Mouse (Mus musculus) heart, embryonic 11.5 days (tissue): ENCODE measurements around the gene Kcnc1. TPM values are rescaled to one million over a fixed set of nuclear protein-coding genes. Genes with fewer than 3 reads are reported as not detected.

Experiments used
- ATAC-seq: fragments of 200-750 bp; cut with Nextera tagmentation; replicated peaks from 2 replicates; pipeline ENCODE4 v1.8.0; 2017; ENCODE audit warnings: moderate library complexity; ENCODE audit not compliant: insufficient number of reproducible peaks, low FRiP score, low TSS enrichment
- H3K27ac ChIP-seq: fragments of 300-500 bp; sonication (generic); 2 replicates; pipeline ENCODE4 v1.5.1; 2014; ENCODE audit warnings: mild to moderate bottlenecking, low read depth, low read length
- H3K27me3 ChIP-seq: fragments of 300-500 bp; sonication (generic); 2 replicates; pipeline ENCODE4 v1.6.1; 2014; ENCODE audit warnings: mild to moderate bottlenecking, low read length, mixed read lengths; ENCODE audit not compliant: control insufficient read depth, insufficient read depth
- H3K36me3 ChIP-seq: fragments of 300-500 bp; sonication (generic); 2 replicates; pipeline ENCODE4 v1.6.1; 2014; ENCODE audit warnings: mild to moderate bottlenecking, low read length, moderate library complexity, mixed read lengths; ENCODE audit not compliant: control insufficient read depth, insufficient read depth
- H3K4me1 ChIP-seq: fragments of 300-500 bp; sonication (generic); 2 replicates; pipeline ENCODE4 v1.6.1; 2014; ENCODE audit warnings: low read length; ENCODE audit not compliant: control insufficient read depth, insufficient read depth
- H3K4me2 ChIP-seq: fragments of 300-500 bp; sonication (generic); 2 replicates; pipeline ENCODE4 v1.6.1; 2014; ENCODE audit warnings: mild to moderate bottlenecking, moderate library complexity
- H3K4me3 ChIP-seq: fragments of 300-500 bp; sonication (generic); 2 replicates; pipeline ENCODE4 v1.5.1; 2014; ENCODE audit warnings: low read depth, low read length
- H3K9ac ChIP-seq: fragments of 300-500 bp; sonication (generic); 2 replicates; pipeline ENCODE4 v1.6.1; 2014; ENCODE audit warnings: mild to moderate bottlenecking, low read depth, low read length, moderate library complexity
- H3K9me3 ChIP-seq: fragments of 300-500 bp; sonication (generic); replicated peaks from 2 replicates; pipeline ENCODE4 v1.6.1; 2016; ENCODE audit warnings: low read length; ENCODE audit not compliant: control insufficient read depth
- WGBS: fragments of 180-500 bp; shearing (Covaris S2); extraction: QIAGEN DNeasy Blood & Tissue Kit; methylation state at CpG from one replicate; pipeline ENCODE4 v1.1.7; 2014; ENCODE audit not compliant: insufficient replicate concordance; 5-methylcytosine and 5-hydroxymethylcytosine counted together
- polyA plus RNA-seq: library from polyadenylated mRNA; unstranded; fragments of >200 nt; fragmentation: Nextera tagmentation; extraction: Ambion mirVana; gene quantifications from 2 replicates; pipeline ENCODE4 v1.2.1, GENCODE M21; 2014

The Kcnc1 gene
- polyA plus RNA-seq, 1 experiment from 2014 or later: 0.21 TPM

DNA sequence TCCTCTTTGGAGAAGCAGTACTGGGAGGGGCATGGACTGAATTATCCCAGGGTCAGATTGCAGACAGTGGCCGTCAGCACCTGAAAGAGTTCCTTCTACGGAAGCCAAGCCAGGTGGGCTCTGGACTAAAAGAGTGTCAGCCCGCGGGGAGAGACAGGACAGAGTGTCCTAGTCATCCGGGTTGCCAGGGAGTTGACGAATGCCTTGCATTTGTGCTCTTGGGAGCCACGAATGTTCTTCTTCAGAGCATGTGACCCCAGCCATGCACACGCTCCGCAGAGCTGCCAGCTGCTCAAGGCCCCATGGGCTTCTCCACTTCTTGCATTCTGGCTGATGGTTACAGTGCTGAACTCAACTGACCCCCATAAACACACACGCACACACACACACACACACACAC, 86.8 kb downstream of the Kcnc1 start:
- no peak overlapping the region for H3K4me2 ChIP-seq
- no peak overlapping the region for H3K27ac ChIP-seq
- WGBS: 53% methylated on average over 10 of the region's 10 CpGs
- H3K4me1 ChIP-seq: peaks cover 12% of the 10 kb centered on the region
- H3K4me3 ChIP-seq: no peak overlapping the region
- no peaks in the 10 kb centered on the region for H3K27me3 ChIP-seq
- ATAC-seq: no peak
- no peak overlapping the region for H3K9ac ChIP-seq
- no peaks in the 10 kb centered on the region for H3K36me3 ChIP-seq
- no peaks in the 10 kb centered on the region for H3K9me3 ChIP-seq

DNA sequence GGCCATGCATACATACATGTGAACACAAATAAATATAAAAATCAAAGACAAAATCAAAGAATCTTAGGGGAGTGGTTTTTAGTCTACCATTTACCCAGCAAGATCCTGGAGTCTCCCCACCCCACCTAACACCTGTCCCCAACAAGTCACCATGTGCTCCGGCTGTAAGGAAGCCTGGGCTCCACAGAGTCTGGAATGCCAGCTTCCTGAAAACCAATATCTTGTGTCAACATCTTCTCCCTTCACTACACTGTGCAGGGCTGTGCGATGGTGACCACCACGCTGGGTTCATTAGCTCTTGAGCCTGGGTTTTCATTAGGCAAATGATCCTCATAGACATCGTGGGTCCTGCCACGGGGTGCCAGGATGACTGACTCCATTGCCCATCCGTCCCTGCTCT, 87.9 kb downstream of the Kcnc1 start:
- no peak for ATAC-seq
- H3K4me3 ChIP-seq: no peak overlapping the region
- H3K9ac ChIP-seq: no peak overlapping the region
- H3K27ac ChIP-seq: no peak overlapping the region
- peaks cover 12% of the 10 kb centered on the region for H3K4me1 ChIP-seq
- H3K27me3 ChIP-seq: no peaks in the 10 kb centered on the region
- WGBS: 70% methylated on average over 6 of the region's 6 CpGs
- H3K36me3 ChIP-seq: no peaks in the 10 kb centered on the region
- H3K4me2 ChIP-seq: no peak overlapping the region
- H3K9me3 ChIP-seq: no peaks in the 10 kb centered on the region

DNA sequence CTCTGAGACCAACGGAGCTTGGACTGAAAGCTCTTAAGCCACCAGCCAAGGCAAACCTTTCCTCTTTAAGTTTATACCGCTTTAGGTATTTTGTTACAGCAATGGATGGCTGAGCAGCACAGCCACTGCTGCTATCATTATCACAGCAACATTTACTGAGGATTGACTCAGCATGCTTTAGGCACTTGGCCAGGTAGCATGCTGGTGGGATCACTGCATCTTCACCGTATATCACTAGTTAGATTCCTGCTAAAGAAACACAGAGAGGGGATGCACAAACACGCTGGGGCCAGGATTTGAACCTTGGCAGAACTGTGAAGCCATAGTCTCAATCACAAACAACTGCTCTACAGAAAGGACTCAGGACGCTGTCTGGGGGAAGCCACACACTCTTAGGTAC, 90.5 kb downstream of the Kcnc1 start:
- 77% methylated on average over 5 of the region's 5 CpGs for WGBS
- Histone ChIP-seq H3K27ac (no peak overlapping the region), H3K4me3 (no peak overlapping the region), H3K9me3 (no peaks in the 10 kb centered on the region), H3K36me3 (no peaks in the 10 kb centered on the region), H3K4me2 (no peak overlapping the region), H3K9ac (no peak overlapping the region), H3K27me3 (no peaks in the 10 kb centered on the region), H3K4me1 (peaks cover 12% of the 10 kb centered on the region)
- no peak for ATAC-seq

DNA sequence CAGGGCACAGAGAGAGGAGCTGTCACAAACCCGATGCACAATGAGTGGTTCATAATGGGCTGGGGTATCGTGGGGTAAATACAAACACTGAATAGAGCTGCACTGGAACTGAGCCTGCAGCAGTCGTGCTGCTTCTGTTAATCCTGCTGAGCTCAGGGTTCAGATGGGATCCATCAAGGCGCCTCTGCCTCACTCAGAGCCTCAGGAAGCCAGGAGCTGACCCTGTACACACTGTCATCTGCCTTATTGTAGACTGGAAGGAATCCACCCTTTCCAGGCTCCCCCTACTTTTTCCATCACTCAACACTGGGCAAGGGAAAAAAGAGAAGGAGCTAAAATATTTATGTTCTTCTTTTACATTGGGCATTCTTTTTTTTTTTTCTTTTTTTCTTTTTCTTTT, 91.1 kb downstream of the Kcnc1 start:
- no peak for ATAC-seq
- 57% methylated on average over 4 of the region's 4 CpGs for WGBS
- no peaks in the 10 kb centered on the region for H3K9me3 ChIP-seq

More for the DNA sequence above, 91.1 kb downstream of the Kcnc1 start:
- no peaks in the 10 kb centered on the region for H3K27me3 ChIP-seq
- H3K4me3 ChIP-seq: no peak overlapping the region
- no peaks in the 10 kb centered on the region for H3K36me3 ChIP-seq
- H3K4me1 ChIP-seq: peaks cover 10% of the 10 kb centered on the region
- no peak overlapping the region for H3K9ac ChIP-seq
- H3K4me2 ChIP-seq: no peak overlapping the region
- no peak overlapping the region for H3K27ac ChIP-seq

Other genes starting within 250 kb of the Kcnc1 start
- 4.8 and 6.8 TPM in 2 replicates for gene Abcc8, start 216.5 kb upstream of the Kcnc1 start, polyA plus RNA-seq
- 1.7 and 2.0 TPM in 2 replicates for gene Ush1c, start 158.0 kb upstream of the Kcnc1 start, polyA plus RNA-seq
- gene Otog, start 155.5 kb upstream of the Kcnc1 start, polyA plus RNA-seq: not detected in 2 replicates
- gene Myod1, start 20.0 kb upstream of the Kcnc1 start, polyA plus RNA-seq: 0.87 and 1.5 TPM in 2 replicates
- 10.7 and 11.6 TPM in 2 replicates for gene Sergef, start 243.3 kb downstream of the Kcnc1 start, polyA plus RNA-seq